Mouse (Mus musculus) frontal cortex, postnatal 36 days (tissue): ENCODE results near the gene Gm8797.
A peak's percentile ranks its signal among the peaks of the same experiment; 100 is the strongest.
"Not testable (repeated sequence)": the region's sequence is repeated elsewhere in the genome, so short reads cannot be mapped to it uniquely, and the experiment has no call there.

Experiments used
- DNase-seq, 2 experiments: peaks; one replicate each; pipeline ENCODE4 v3.0.0; 2022; ENCODE audit warnings: low spot score in 2 of 2

The Gm8797 gene

DNA sequence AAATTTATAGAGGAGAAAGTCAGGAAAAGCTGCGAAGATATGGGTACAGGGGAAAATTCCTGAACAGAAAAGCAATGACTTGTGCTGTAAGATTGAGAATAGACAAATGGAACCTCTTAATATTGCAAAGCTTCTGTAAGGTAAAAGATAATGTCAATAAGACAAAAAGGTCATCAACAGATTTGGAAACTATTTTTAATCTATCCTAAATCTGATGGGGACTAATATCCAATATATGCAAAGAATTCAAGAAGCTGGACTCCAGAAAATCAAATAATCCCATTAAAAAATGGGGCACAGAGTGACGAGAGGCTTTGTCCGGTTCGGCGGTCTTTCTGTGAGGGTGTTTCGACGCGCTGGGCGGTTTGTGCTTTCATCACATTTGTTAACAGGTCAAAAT lies at the start of gene Gm8797:
TSS of gene Gm8797 (plus strand) at position 301 of the 400 bp plus-strand sequence.
- DNase-seq = not testable (repeated sequence)

DNA sequence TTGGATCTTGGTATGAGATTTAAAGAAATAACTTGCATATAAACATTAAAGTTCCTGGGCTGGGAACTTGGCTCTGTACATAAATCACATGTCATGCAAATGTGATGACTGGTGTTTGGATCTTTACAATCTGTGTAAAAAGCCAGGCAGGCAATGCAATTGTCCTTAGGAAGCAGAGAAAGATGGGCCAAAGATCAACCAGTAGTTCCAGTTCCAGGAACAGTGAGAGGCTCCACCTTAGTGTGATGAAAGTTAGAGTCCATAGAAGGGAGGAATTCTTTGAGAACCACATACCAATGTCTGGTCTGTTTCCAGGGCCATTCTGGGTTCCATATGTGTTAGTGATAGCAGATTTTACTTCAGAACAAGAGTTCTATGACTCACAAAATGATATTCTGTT lies 36.1 kb upstream of the Gm8797 start:
- no peak for DNase-seq

DNA sequence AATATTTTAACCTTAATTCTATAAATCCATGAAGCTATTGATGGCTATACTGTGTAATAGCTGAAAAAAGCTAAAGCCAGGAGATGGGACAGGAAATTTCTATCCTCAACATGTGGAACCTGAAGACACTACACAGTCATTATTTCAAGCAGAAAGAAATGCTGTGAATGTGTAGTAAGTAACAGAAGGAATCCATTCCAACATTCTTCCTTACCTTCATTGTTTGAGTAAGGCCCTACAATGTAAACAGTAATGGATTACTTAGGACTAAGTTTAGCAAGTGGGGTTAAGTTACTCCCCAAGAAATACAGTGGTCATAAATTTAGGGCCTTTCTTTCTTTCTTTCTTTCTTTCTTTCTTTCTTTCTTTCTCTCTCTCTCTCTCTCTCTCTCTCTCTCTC lies 17.7 kb upstream of the Gm8797 start:
- DNase-seq = no peak

DNA sequence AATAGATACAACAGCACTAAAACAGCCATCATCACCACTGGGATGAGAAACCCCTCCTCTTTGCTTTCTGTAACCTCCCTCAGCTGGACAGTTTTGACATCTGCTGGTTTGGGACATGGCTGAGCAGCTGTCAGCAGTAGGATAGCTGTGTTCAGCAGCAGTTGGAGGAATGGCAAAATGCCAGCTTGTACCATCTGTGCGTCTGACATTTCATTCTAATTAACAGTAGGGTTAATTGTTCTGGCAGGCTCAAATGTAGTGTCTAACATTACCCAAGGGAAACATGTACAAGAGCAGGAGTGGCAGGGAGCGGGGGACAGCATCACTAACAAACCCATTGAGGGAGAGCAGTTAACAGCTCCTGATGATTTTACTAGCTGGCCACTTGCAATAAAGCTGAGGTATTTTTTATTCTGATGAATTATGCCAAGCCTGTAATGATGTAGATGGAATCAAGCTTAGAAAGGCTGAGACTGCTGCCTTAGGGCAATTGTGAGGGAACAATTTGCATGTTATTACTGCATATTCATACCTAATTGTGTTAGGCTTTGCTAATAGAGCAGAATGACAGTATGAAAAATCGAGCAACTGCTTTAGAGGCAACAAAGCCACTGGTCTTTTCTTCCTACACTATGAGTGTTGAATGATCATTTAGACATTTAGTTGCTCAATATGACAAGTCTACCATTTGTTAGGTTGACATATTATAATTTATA lies 4.3 kb downstream of the Gm8797 start:
- DNase-seq = peak in 1 of 2 experiments; percentile 34

DNA sequence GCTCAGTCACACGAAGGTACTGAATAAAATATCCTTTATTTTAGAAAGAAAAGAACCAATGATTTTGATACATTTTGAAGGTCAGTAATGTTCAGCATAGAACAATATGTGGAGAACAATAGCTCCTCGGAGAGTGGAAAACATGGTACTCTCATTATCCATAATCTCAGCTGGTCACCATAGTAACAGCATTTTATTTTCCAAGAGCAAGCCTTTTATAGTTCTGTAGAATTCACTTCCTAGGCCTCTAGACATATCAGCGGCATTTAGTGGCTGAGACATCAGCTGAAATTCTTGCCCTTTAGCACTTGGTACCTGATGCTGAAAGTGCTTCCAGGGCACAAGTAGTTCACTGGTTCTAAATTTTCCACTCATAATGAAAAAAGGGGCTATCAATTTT lies 15.7 kb downstream of the Gm8797 start:
- DNase-seq = no peak

DNA sequence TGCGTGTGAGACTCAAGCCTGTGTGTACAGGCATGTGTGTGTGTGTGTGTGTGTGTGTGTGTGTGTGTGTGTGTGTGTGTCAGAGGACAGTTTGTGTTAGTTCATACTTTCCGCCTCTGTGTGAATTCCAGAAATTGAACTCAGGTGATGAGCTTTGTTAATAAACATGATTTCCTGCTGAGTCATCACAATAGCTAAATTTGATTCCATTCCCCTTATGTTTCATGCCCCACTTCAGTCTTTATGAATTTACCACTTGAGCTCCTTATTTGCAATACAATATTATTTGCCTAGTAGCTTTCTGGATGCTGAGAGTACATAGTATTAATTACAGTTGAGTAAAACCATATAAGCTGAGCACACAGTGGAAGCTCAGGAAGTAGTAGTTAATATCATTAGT lies 26.3 kb downstream of the Gm8797 start:
- no peak for DNase-seq
